Mouse (Mus musculus): ENCODE measurements around the gene Erlin1. TPM values are rescaled to one million over a fixed set of nuclear protein-coding genes. Genes with fewer than 3 reads are reported as not detected.
A peak's percentile ranks its signal among the peaks of the same experiment; 100 is the strongest.

Gene Erlin1
- total and polyA plus RNA-seq, 2 experiments from 2014 or later = 6.4 to 13.8 TPM

GRCm38 (mm10) chr19:43992464-43992863 is 77.1 kb downstream of the Erlin1 start:
- no peak overlapping the region for H3K9ac ChIP-seq (replicated peaks; ENCODE audit: low read length)
- no peaks in the 10 kb centered on the region for H3K4me1 ChIP-seq (ENCODE audit: insufficient read depth, low read length)
- ATAC-seq (no peak), DNase-seq (ENCODE audit: low spot score) (no peak)
- no peak for TF ChIP-seq CTCF (IDR thresholded peaks at IDR 0.05; ENCODE audit: low read depth)
- H3K27ac ChIP-seq = no peak overlapping the region
- 71% methylated on average over 4 of the region's 4 CpGs for WGBS
- H3K36me3 ChIP-seq (ENCODE audit: insufficient read depth, low read length) = no peaks in the 10 kb centered on the region
- H3K4me3 ChIP-seq (ENCODE audit: low read length) = no peak overlapping the region
- H3K4me2 ChIP-seq (ENCODE audit: low read depth, low read length) = no peak overlapping the region
- no peaks in the 10 kb centered on the region for H3K27me3 ChIP-seq (ENCODE audit: insufficient read depth, low read length)
- no peaks in the 10 kb centered on the region for H3K9me3 ChIP-seq (ENCODE audit: low read length)

GRCm38 (mm10) chr19:43990362-43990761 is 79.2 kb downstream of the Erlin1 start:
- ATAC-seq (no peak), DNase-seq (ENCODE audit: low spot score) (no peak)
- WGBS = 82% methylated on average over 8 of the region's 8 CpGs
- H3K9ac ChIP-seq (replicated peaks; ENCODE audit: low read length) = no peak overlapping the region
- no peak for TF ChIP-seq CTCF (IDR thresholded peaks at IDR 0.05; ENCODE audit: low read depth)
- no peak overlapping the region for H3K27ac ChIP-seq
- no peaks in the 10 kb centered on the region for H3K9me3 ChIP-seq (ENCODE audit: low read length)
- H3K27me3 ChIP-seq (ENCODE audit: insufficient read depth, low read length) = no peaks in the 10 kb centered on the region
- no peaks in the 10 kb centered on the region for H3K36me3 ChIP-seq (ENCODE audit: insufficient read depth, low read length)
- H3K4me1 ChIP-seq (ENCODE audit: insufficient read depth, low read length) = no peaks in the 10 kb centered on the region
- no peak overlapping the region for H3K4me3 ChIP-seq (ENCODE audit: low read length)
- no peak overlapping the region for H3K4me2 ChIP-seq (ENCODE audit: low read depth, low read length)

GRCm38 (mm10) chr19:43986069-43986794 is 83.4 kb downstream of the Erlin1 start, which contains the start of gene Cpn1:
Cpn1 (minus strand) TSS chr19:43986556.
- Histone ChIP-seq H3K4me3 (ENCODE audit: low read length) (peak within 1 kb of the TSS; percentile 17; the same call in 1 of the 2 replicates), H3K36me3 (ENCODE audit: insufficient read depth, low read length) (no peaks in the 10 kb centered on the region), H3K4me2 (ENCODE audit: low read depth, low read length) (peak within 1 kb of the TSS; percentile 46), H3K9ac (replicated peaks; ENCODE audit: low read length) (no peak within 1 kb of the TSS), H3K27ac (no peak within 1 kb of the TSS), H3K27me3 (ENCODE audit: insufficient read depth, low read length) (no peaks in the 10 kb centered on the region), H3K9me3 (ENCODE audit: low read length) (no peaks in the 10 kb centered on the region), H3K4me1 (ENCODE audit: insufficient read depth, low read length) (no peaks in the 10 kb centered on the region)
- 0 out of 2 replicates have a peak, but pooled peaks have one; percentile 4 for TF ChIP-seq CTCF (IDR thresholded peaks at IDR 0.05; ENCODE audit: low read depth)
- ATAC-seq = no peak
- WGBS = 17% methylated on average over 30 of the region's 30 CpGs
- DNase-seq (ENCODE audit: low spot score) = no peak

Other genes starting within 250 kb of the Erlin1 start
- 12.8 and 13.3 TPM in 2 replicates for gene Dnmbp, start 129.6 kb downstream of the Erlin1 start, total RNA-seq (2014; rRNA removed)
- 6.5 and 7.1 TPM in 2 replicates for gene Dnmbp, start 129.6 kb downstream of the Erlin1 start, polyA plus RNA-seq (2015; fragmentation: Nextera tagmentation; extraction: Ambion mirVana)
- gene Cpn1, start 83.2 kb downstream of the Erlin1 start, total RNA-seq (2014; rRNA removed) = 0.43 and 0.84 TPM in 2 replicates
- 0.43 and 0.58 TPM in 2 replicates for gene Cpn1, start 83.2 kb downstream of the Erlin1 start, polyA plus RNA-seq (2015; fragmentation: Nextera tagmentation; extraction: Ambion mirVana)
- gene Cyp2c23, start 40.6 kb downstream of the Erlin1 start, total RNA-seq (2014; rRNA removed) = not detected in 2 replicates
- gene Cyp2c23, start 40.6 kb downstream of the Erlin1 start, polyA plus RNA-seq (2015; fragmentation: Nextera tagmentation; extraction: Ambion mirVana) = not detected in 2 replicates
- 38.3 and 43.3 TPM in 2 replicates for gene Chuk, start 37.7 kb upstream of the Erlin1 start, total RNA-seq (2014; rRNA removed)
- 32.7 and 33.8 TPM in 2 replicates for gene Chuk, start 37.7 kb upstream of the Erlin1 start, polyA plus RNA-seq (2015; fragmentation: Nextera tagmentation; extraction: Ambion mirVana)
- 10.7 and 36.4 TPM in 2 replicates for gene Cwf19l1, start 66.1 kb upstream of the Erlin1 start, total RNA-seq (2014; rRNA removed)
- 24.3 and 27.3 TPM in 2 replicates for gene Cwf19l1, start 66.1 kb upstream of the Erlin1 start, polyA plus RNA-seq (2015; fragmentation: Nextera tagmentation; extraction: Ambion mirVana)
- gene Bloc1s2, start 76.7 kb upstream of the Erlin1 start, total RNA-seq (2014; rRNA removed) = 31.9 and 32.0 TPM in 2 replicates
- gene Bloc1s2, start 76.7 kb upstream of the Erlin1 start, polyA plus RNA-seq (2015; fragmentation: Nextera tagmentation; extraction: Ambion mirVana) = 187 and 188 TPM in 2 replicates
- gene Pkd2l1, start 122.7 kb upstream of the Erlin1 start, total RNA-seq (2014; rRNA removed) = 0.84 and 1.1 TPM in 2 replicates
- gene Pkd2l1, start 122.7 kb upstream of the Erlin1 start, polyA plus RNA-seq (2015; fragmentation: Nextera tagmentation; extraction: Ambion mirVana) = 0.33 and 0.69 TPM in 2 replicates
- gene Scd3, start 133.5 kb upstream of the Erlin1 start, total RNA-seq (2014; rRNA removed) = 0.31 and 2.7 TPM in 2 replicates
- 4.7 and 4.8 TPM in 2 replicates for gene Scd3, start 133.5 kb upstream of the Erlin1 start, polyA plus RNA-seq (2015; fragmentation: Nextera tagmentation; extraction: Ambion mirVana)
- 1,071 and 1,235 TPM in 2 replicates for gene Scd2, start 223.9 kb upstream of the Erlin1 start, total RNA-seq (2014; rRNA removed)
- 274 and 291 TPM in 2 replicates for gene Scd2, start 223.9 kb upstream of the Erlin1 start, polyA plus RNA-seq (2015; fragmentation: Nextera tagmentation; extraction: Ambion mirVana)